Mouse (Mus musculus) spleen, adult 2 months (tissue): Measurements from ENCODE around the gene Col8a2. TPM values are rescaled to one million over a fixed set of nuclear protein-coding genes. Genes with fewer than 3 reads are reported as not detected.

Experiments
- DNase-seq, 2 experiments: peaks; one replicate each; pipeline versions ENCODE4 v3.0.0 to v3.0.0-alpha.2; 2012 to 2021; ENCODE audit warnings: low spot score in 2 of 2, low read depth in 1 of 2
- H3K27ac ChIP-seq: fragments of 200-500 bp; 2 replicates; pipeline ENCODE4 v1.5.1; 2012; ENCODE audit warnings: low read length, inconsistent platforms; ENCODE audit not compliant: insufficient read depth
- H3K27me3 ChIP-seq: fragments of 200-500 bp; 2 replicates; pipeline ENCODE4 v1.6.1; 2012; ENCODE audit warnings: mild to moderate bottlenecking, moderate library complexity, low read length, inconsistent platforms; ENCODE audit not compliant: control insufficient read depth, insufficient read depth
- H3K36me3 ChIP-seq: fragments of 200-500 bp; 2 replicates; pipeline ENCODE4 v1.6.1; 2012; ENCODE audit warnings: mild to moderate bottlenecking, low read length, inconsistent platforms; ENCODE audit not compliant: control insufficient read depth, insufficient read depth
- H3K4me1 ChIP-seq: fragments of 200-500 bp; 2 replicates; pipeline ENCODE4 v1.6.1; 2011; ENCODE audit warnings: inconsistent platforms; ENCODE audit not compliant: control insufficient read depth, insufficient read depth, insufficient read length
- H3K4me3 ChIP-seq: fragments of 200-500 bp; 2 replicates; pipeline ENCODE4 v1.5.1; 2011; ENCODE audit warnings: mild to moderate bottlenecking, inconsistent platforms; ENCODE audit not compliant: insufficient read depth, insufficient read length; ENCODE audit errors: extremely low read depth
- CTCF ChIP-seq: fragments of 200-500 bp; IDR thresholded peaks from 2 replicates; pipeline ENCODE4 v1.5.1; 2011; ENCODE audit warnings: mild to moderate bottlenecking, inconsistent platforms; ENCODE audit not compliant: insufficient read depth, insufficient read length, insufficient replicate concordance; ENCODE audit errors: extremely low read depth
- POLR2A ChIP-seq: fragments of 200-500 bp; IDR thresholded peaks from 2 replicates; pipeline ENCODE4 v1.6.1; 2011; ENCODE audit warnings: low read depth, low read length, inconsistent platforms
- WGBS: fragments of 180-500 bp; shearing (Covaris S2); methylation state at CpG from one replicate; pipeline ENCODE4 v1.1.7; 2018; 5-methylcytosine and 5-hydroxymethylcytosine counted together
- polyA plus RNA-seq: library from polyadenylated mRNA; depleted of rRNA; stranded (reverse); fragments of >200 nt; gene quantifications from 2 replicates; pipeline ENCODE4 v1.2.3, GENCODE M21; 2012

Gene Col8a2
- polyA plus RNA-seq, 1 experiment, result 3.2 TPM

DNA sequence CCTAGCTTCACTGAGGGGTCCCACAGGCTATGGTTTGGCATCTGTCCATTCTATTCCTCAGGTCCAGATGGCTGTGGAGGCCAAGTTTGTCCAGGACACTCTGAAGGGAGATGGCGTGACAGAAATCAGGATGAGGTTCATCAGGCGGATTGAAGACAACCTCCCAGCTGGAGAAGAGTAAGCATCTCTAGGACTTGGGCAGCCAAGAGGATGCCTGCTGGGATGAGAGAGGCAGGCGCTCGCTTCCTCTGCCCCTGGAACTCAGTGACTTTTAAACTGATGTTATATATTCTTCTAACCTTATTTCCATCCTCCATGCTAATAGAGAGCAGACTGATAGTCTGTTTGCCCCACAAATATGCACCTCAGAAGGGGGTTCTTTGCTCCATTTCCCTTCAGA is 11.5 kb upstream of the Col8a2 start:
- TF ChIP-seq CTCF (no peak), POLR2A (no peak)
- peaks cover 2% of the 10 kb centered on the region; the same call in 1 of the 2 replicates for H3K4me1 ChIP-seq
- DNase-seq, result no peak
- H3K36me3 ChIP-seq, result peaks cover 18% of the 10 kb centered on the region
- no peaks in the 10 kb centered on the region for H3K27me3 ChIP-seq
- no peak overlapping the region for H3K27ac ChIP-seq
- H3K4me3 ChIP-seq, result no peak overlapping the region
- 90% methylated on average over 4 of the region's 4 CpGs for WGBS

- peaks cover 18% of the 10 kb centered on the region for H3K36me3 ChIP-seq
- no peak for DNase-seq
Measured at GRCm38 (mm10) chr4:126275681-126276131, 10.9 kb upstream of the Col8a2 start.

GRCm38 (mm10) chr4:126277906-126278564 is 8.6 kb upstream of the Col8a2 start:
- no peak overlapping the region for H3K27ac ChIP-seq
- H3K4me1 ChIP-seq, result peaks cover 2% of the 10 kb centered on the region; the same call in 1 of the 2 replicates
- 21% methylated on average over 13 of the region's 13 CpGs for WGBS
- TF ChIP-seq CTCF (peak; percentile 61; the same call in 1 of the 2 replicates), POLR2A (no peak)
- DNase-seq, result peak in 1 of 2 experiments; percentile 34
- H3K4me3 ChIP-seq, result 0 out of 2 replicates have a peak overlapping the region, but pooled peaks have one; percentile 22
- peaks cover 11% of the 10 kb centered on the region for H3K36me3 ChIP-seq
- H3K27me3 ChIP-seq, result no peaks in the 10 kb centered on the region

More at GRCm38 (mm10) chr4:126275681-126276131, 10.9 kb upstream of the Col8a2 start:
- Histone ChIP-seq H3K4me1 (peaks cover 2% of the 10 kb centered on the region; the same call in 1 of the 2 replicates), H3K4me3 (no peak overlapping the region), H3K27me3 (no peaks in the 10 kb centered on the region), H3K27ac (no peak overlapping the region)
- WGBS, result 90% methylated on average over 13 of the region's 13 CpGs
- TF ChIP-seq POLR2A, result no peak
- TF ChIP-seq CTCF, result no peak

DNA sequence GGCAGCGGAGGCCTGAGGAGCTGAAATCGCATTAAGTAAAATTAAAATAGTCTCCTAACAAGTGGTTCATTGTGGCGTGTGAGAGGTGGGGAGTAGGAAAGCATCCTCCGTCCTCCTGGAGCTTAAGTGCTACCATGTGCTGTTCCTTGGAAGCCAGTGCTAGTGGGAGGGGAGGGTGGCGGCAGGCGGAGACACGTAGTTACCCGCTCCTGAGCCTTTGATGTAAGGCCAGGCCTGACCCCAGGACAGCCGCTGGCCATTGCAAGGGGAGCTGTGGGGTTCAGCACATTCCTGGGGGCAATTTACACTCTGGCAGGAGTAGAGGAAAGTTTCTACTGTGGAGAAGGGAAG is 8.1 kb upstream of the Col8a2 start:
- Histone ChIP-seq H3K4me3 (no peak overlapping the region), H3K27me3 (no peaks in the 10 kb centered on the region), H3K4me1 (peaks cover 2% of the 10 kb centered on the region; the same call in 1 of the 2 replicates), H3K36me3 (peaks cover 10% of the 10 kb centered on the region), H3K27ac (no peak overlapping the region)
- DNase-seq, result no peak
- WGBS, result 81% methylated on average over 9 of the region's 9 CpGs
- TF ChIP-seq CTCF, result no peak
- TF ChIP-seq POLR2A, result no peak

DNA sequence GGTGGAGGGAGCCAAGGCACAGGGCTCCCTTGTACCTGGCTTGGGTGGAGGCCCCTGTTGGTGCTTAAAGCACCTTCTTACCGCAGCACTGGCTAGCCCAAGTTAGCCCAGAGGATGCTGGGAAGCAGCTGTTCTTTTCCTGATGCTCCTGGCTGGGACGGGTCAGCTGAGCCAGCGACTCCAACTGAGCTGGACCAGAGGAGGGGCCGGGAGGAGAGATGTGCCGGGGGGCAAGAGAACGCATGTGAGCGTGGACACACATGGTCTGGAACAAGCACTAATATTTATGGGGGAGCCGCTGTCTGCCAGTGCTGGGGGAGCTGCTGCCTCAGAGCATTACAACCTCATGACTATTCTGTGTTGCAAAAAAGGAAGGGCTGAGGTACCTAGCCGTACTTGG is 7.6 kb upstream of the Col8a2 start:
- Histone ChIP-seq H3K4me1 (peaks cover 2% of the 10 kb centered on the region; the same call in 1 of the 2 replicates), H3K27ac (no peak overlapping the region), H3K4me3 (no peak overlapping the region), H3K27me3 (no peaks in the 10 kb centered on the region), H3K36me3 (peaks cover 6% of the 10 kb centered on the region)
- no peak for TF ChIP-seq CTCF
- TF ChIP-seq POLR2A, result no peak
- WGBS, result 84% methylated on average over 9 of the region's 9 CpGs
- DNase-seq, result no peak

- no peak overlapping the region for H3K27ac ChIP-seq
- DNase-seq, result no peak
- peaks cover 7% of the 10 kb centered on the region for H3K27me3 ChIP-seq
- TF ChIP-seq CTCF, result no peak
- no peak for TF ChIP-seq POLR2A
- H3K4me1 ChIP-seq, result peaks cover 8% of the 10 kb centered on the region
- 86% methylated on average over 9 of the region's 9 CpGs for WGBS
- H3K36me3 ChIP-seq, result no peaks in the 10 kb centered on the region
- H3K4me3 ChIP-seq, result no peak overlapping the region
Measured at GRCm38 (mm10) chr4:126281706-126282105, 4.9 kb upstream of the Col8a2 start.

DNA sequence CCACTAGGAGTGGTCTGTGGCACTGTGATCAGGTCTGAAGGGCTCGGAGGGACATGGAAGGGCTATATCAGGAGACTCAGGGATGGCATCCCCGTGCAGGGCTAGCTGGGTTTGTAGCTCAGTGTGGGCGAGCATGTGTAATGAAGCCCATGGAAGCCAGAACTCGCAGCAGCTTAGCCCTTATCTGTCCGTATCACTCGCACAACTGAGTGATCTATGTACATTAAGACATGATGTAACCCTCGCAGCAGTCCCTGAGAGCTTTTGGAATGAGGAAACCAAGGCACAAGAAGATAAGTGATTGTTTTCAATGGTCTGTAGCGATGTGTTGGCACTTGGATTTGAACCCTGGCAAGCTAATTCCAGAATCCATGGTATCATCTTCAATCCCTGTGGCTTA is 3.0 kb upstream of the Col8a2 start:
- H3K27me3 ChIP-seq, result peaks cover 16% of the 10 kb centered on the region
- 75% methylated on average over 8 of the region's 8 CpGs for WGBS
- no peak overlapping the region for H3K4me3 ChIP-seq
- no peak for DNase-seq
- H3K27ac ChIP-seq, result no peak overlapping the region
- no peaks in the 10 kb centered on the region for H3K36me3 ChIP-seq
- H3K4me1 ChIP-seq, result peaks cover 7% of the 10 kb centered on the region
- TF ChIP-seq CTCF (no peak), POLR2A (no peak)
